Mouse (Mus musculus): ENCODE data around the gene Ctnnbl1.

Ctnnbl1 gene

GRCm38 (mm10) chr2:157736854-157737850 lies at the start of gene Ctnnbl1:
TSS of gene Ctnnbl1 (plus strand) at chr2:157737401.
- peak; percentile 100 for DNase-seq

GRCm38 (mm10) chr2:157687506-157687905 lies 49.7 kb upstream of the Ctnnbl1 start:
- no peak for DNase-seq

- no peak for DNase-seq
Observed at GRCm38 (mm10) chr2:157691266-157692105, 45.7 kb upstream of the Ctnnbl1 start.

- DNase-seq: no peak
Observed at GRCm38 (mm10) chr2:157692365-157692932, 44.8 kb upstream of the Ctnnbl1 start.

- no peak for DNase-seq
Observed at GRCm38 (mm10) chr2:157693576-157693975, 43.6 kb upstream of the Ctnnbl1 start.

GRCm38 (mm10) chr2:157696297-157696731 lies 40.9 kb upstream of the Ctnnbl1 start:
- DNase-seq: no peak

- no peak for DNase-seq
Observed at GRCm38 (mm10) chr2:157703155-157703554, 34.0 kb upstream of the Ctnnbl1 start.

- DNase-seq: peak; percentile 25
Observed at GRCm38 (mm10) chr2:157704991-157705776, 32.0 kb upstream of the Ctnnbl1 start.

GRCm38 (mm10) chr2:157705777-157706158 lies 31.4 kb upstream of the Ctnnbl1 start:
- DNase-seq: no peak

GRCm38 (mm10) chr2:157707191-157707923 lies 29.8 kb upstream of the Ctnnbl1 start:
- DNase-seq: peak; percentile 50

- no peak for DNase-seq
Observed at GRCm38 (mm10) chr2:157712677-157713076, 24.5 kb upstream of the Ctnnbl1 start.

GRCm38 (mm10) chr2:157715586-157716191 lies 21.5 kb upstream of the Ctnnbl1 start:
- DNase-seq: no peak

GRCm38 (mm10) chr2:157718441-157718840 lies 18.8 kb upstream of the Ctnnbl1 start:
- no peak for DNase-seq

- no peak for DNase-seq
Observed at GRCm38 (mm10) chr2:157723883-157724573, 13.2 kb upstream of the Ctnnbl1 start.

GRCm38 (mm10) chr2:157724574-157724914 lies 12.7 kb upstream of the Ctnnbl1 start:
- DNase-seq: no peak

- DNase-seq: no peak
Observed at GRCm38 (mm10) chr2:157744619-157745018, 7.4 kb downstream of the Ctnnbl1 start.

- no peak for DNase-seq
Observed at GRCm38 (mm10) chr2:157745735-157746134, 8.5 kb downstream of the Ctnnbl1 start.

- DNase-seq: no peak
Observed at GRCm38 (mm10) chr2:157746558-157746957, 9.4 kb downstream of the Ctnnbl1 start.

- no peak for DNase-seq
Observed at GRCm38 (mm10) chr2:157747989-157748388, 10.8 kb downstream of the Ctnnbl1 start.

GRCm38 (mm10) chr2:157750481-157750880 lies 13.3 kb downstream of the Ctnnbl1 start:
- no peak for DNase-seq

All from cerebellum, adult 9-10 months (tissue).